Mouse (Mus musculus) ovary, postnatal 36 days (tissue): ENCODE measurements around the gene Ugt1a5.
A peak's percentile ranks its signal among the peaks of the same experiment; 100 is the strongest.

Experiments
- DNase-seq: peaks from one replicate; pipeline ENCODE4 v3.0.0; 2022; ENCODE audit warnings: low spot score, mixed read lengths

The Ugt1a5 gene

DNA sequence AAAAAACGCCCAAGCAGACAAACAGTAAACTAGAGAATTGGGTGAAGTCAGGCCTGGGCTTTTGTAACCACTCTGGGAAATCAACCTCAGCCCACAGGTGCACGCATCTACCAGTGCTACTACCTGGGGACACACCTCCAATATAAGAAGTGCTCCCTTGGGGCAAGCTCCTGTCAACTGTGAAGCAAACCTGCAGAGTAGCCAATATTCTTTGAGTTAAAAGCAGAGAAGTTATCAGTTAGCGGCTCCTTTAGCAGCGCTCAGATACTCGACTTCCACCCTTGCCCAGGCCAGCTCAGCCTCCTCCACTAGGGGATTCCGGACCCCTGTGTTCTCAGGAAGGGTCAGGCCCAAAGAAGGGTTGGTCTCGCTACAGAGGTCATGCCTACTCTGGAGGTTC, 95.9 kb downstream of the Ugt1a5 start:
- peak; percentile 53 for DNase-seq

DNA sequence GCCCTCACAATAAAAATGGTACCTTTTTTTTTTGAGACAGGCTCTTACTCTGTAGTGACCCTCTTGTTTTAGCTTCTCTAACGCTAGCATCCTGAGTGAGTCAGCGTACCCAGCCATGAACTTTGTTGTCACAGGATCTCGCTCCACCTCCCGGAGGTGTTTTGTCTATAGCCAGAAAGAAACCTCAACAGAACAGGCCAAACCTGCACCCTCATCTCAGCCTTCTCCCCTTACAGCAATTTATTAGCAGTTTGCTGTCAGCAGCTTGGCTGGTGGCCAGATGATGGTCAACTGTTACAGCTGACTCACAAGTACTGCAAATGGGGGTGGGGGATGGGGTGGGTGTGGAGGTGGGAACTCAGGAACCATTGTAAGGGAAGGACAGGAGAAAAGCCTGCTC, 96.4 kb downstream of the Ugt1a5 start:
- DNase-seq: peak; percentile 85

DNA sequence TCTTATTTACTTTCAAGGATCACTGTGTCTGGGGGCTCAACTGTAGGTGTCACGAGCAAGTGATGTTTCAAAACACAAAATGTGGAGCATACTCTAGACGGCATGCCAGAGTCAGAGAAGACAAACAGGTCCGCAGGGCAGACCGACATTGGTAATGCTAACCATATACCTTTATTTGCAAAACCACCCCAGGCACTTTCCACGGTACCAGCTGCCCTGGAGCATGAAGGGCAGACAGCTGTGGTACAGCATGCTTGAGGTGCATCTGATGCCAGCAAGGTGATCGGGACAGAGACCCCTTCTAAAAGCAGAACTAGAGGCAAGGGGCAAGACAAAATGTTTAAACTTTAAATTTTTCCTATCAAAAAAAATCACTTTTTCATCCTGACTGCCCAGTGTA, 97.1 kb downstream of the Ugt1a5 start:
- peak; percentile 52 for DNase-seq

DNA sequence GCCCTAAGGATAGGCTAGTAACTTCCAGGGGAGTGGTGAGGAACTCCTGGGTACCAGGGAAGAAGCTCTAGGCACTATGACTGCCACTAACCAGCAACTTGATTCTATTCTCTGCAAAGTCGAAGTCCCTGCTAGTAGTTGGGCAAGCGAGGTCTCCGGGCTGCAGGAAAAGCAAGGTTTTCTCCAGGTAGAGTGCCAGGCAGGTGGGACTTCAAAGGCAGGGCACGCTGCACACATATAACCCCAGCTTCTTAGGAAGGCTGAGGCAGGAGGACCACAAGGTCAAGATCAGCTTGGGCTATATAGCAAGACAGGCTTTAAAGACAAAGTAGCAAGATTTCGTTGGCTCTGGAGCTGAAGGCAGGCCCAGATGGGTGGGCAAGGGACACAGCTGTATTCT, 98.0 kb downstream of the Ugt1a5 start:
- peak; percentile 50 for DNase-seq

DNA sequence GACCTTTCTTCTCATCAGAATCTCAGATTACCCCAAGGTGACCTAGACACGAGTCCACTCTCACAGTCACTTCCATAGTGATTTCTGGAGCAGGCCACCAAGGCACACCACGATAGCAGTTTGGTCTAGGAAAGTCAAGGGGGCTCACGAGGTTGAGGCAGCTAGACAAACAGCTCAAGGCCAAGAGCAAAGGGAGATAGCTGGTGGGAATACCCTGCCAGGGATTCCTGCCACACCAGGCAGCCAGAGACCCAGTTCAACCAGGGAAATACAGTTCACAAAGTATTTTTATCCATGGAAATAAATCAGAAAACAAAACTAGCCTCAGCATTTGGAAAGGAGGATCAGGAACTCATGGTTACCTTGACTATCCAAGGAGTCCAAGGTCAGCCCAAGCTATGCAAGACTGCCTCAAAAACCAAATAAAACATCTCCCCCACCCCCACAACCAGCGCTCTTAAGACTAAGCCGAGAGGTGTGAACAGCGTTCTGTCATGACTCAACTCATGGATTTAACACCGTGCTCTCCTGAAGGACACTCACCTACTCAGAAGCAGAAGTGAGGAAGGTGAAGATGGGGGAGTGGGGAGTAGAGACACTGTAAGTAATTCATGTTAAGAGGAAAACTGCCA, 98.5 kb downstream of the Ugt1a5 start:
- DNase-seq: peak; percentile 65

DNA sequence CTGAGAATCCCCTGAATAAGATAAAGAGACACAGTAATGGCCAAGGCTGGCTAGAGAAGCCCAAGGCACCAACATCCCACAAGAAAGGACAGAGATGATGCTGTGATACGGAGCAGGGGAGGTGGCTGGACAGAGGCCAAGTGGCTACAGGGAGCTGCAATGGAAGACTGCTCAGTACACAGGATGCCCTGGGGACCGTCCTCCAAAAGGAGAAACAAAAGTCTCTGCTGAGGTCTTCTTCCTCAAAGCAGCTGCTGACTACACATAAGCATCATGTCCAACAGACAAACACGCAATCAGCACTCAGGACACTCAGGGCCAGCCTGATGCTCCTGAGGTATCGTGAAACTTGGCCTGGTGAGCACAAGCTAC, 99.0 kb downstream of the Ugt1a5 start:
- peak; percentile 78 for DNase-seq

DNA sequence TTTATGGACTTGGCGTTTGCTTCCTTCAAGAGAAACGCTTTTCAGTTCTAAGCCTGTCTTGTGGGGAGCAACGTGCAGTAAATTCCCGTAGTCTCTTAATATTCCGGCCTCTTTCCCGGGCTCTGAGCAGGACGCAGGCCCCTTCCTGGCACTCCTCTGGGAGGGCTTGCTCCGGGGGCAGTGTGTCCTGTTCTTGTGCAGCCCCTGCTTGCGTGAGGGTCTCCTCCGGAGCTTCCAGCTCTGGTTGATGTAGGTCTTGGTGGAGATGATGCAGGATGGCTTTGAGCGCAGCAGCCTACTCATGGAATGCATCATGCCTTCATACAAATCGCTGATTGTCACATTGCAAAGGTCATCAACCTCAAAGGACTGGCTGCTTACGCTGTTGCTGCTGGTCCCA, 100.3 kb downstream of the Ugt1a5 start:
- DNase-seq: no peak

DNA sequence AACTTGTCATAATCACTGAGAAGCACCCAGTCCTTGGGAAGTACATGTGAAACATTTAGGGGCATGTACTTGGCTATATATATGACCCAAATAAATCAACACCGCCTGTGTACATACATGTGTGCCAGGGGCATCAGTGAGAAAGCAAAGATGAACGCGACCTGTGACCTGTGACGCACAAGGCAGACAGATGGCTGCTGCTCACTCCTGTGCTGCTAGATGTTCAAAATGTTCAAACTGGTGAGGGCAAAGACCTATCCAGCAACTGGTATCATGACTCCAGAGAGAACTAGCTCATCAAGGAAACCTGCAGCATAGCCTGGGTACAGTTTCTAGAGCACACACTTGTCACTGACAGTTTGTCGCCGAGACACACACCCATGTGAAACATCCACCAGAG, 101.7 kb downstream of the Ugt1a5 start:
- peak; percentile 4 for DNase-seq

DNA sequence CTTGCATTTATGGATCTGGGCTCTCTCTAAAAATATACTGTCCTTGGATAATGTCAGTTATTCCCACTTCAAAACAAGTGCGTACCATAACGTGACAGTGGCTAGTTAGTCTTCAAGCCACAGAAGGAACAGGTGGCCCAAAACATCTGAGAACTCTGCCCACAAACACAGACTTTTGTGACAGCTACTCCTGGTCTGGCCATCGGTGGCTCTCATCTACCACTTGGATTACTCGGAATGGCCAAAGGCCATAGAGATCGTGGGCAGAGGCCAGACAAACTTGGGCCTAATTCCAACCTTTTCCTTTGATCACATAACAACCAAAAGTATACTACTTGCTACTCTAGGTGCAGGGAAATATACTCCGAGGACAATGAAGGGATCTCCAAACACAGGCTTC, 102.3 kb downstream of the Ugt1a5 start:
- no peak for DNase-seq
